Mouse (Mus musculus) retina, embryonic 14.5 days (tissue): ENCODE data around the gene 1700019D03Rik.
A peak's percentile ranks its signal among the peaks of the same experiment; 100 is the strongest.
"Not testable (repeated sequence)": the region's sequence is repeated elsewhere in the genome, so short reads cannot be mapped to it uniquely, and the experiment has no call there.

Source experiments
- DNase-seq: peaks from one replicate; pipeline ENCODE4 v3.0.0-alpha.2; 2015; ENCODE audit warnings: low spot score

The 1700019D03Rik gene

GRCm38 (mm10) chr1:52954456-52954855 lies 65.5 kb downstream of the 1700019D03Rik start:
- no peak for DNase-seq

- DNase-seq: peak; percentile 58
Observed at GRCm38 (mm10) chr1:52953548-52953947, 66.4 kb downstream of the 1700019D03Rik start.

- peak; percentile 52 for DNase-seq
Observed at GRCm38 (mm10) chr1:52952551-52953397, 67.2 kb downstream of the 1700019D03Rik start.

- DNase-seq: no peak
Observed at GRCm38 (mm10) chr1:52952143-52952542, 67.8 kb downstream of the 1700019D03Rik start.

- DNase-seq: no peak
Observed at GRCm38 (mm10) chr1:52951146-52951868, 68.7 kb downstream of the 1700019D03Rik start.

GRCm38 (mm10) chr1:52947895-52948294 lies 72.1 kb downstream of the 1700019D03Rik start:
- no peak for DNase-seq

- DNase-seq: no peak
Observed at GRCm38 (mm10) chr1:52939021-52939420, 81.0 kb downstream of the 1700019D03Rik start.

- DNase-seq: no peak
Observed at GRCm38 (mm10) chr1:52934494-52934893, 85.5 kb downstream of the 1700019D03Rik start.

GRCm38 (mm10) chr1:52924482-52924881 lies 95.5 kb downstream of the 1700019D03Rik start:
- not testable (repeated sequence) for DNase-seq

GRCm38 (mm10) chr1:52918897-52919296 lies 101.1 kb downstream of the 1700019D03Rik start:
- not testable (repeated sequence) for DNase-seq

- no peak for DNase-seq
Observed at GRCm38 (mm10) chr1:52916655-52917054, 103.3 kb downstream of the 1700019D03Rik start.

- DNase-seq: no peak
Observed at GRCm38 (mm10) chr1:52909783-52910182, 110.2 kb downstream of the 1700019D03Rik start.

- DNase-seq: no peak
Observed at GRCm38 (mm10) chr1:52884208-52884607, 135.8 kb downstream of the 1700019D03Rik start.
